Mouse (Mus musculus) hindbrain, embryonic 13.5 days (tissue): Measurements from ENCODE around the gene Golph3l. TPM values are rescaled to one million over a fixed set of nuclear protein-coding genes. Genes with fewer than 3 reads are reported as not detected.
"Not testable (repeated sequence)": the region's sequence is repeated elsewhere in the genome, so short reads cannot be mapped to it uniquely, and the experiment has no call there.

Experiments
- ATAC-seq: fragments of 200-750 bp; cut with Nextera tagmentation; 2 replicates; pipeline ENCODE4 v1.8.0; 2017; ENCODE audit warnings: moderate TSS enrichment; ENCODE audit not compliant: low FRiP score
- H3K27ac ChIP-seq: fragments of 300-500 bp; sonication (generic); 2 replicates; pipeline ENCODE4 v1.5.1; 2015; ENCODE audit warnings: inconsistent platforms, mild to moderate bottlenecking, moderate library complexity
- H3K27me3 ChIP-seq: fragments of 300-500 bp; sonication (generic); 2 replicates; pipeline ENCODE4 v1.6.1; 2015; ENCODE audit warnings: mild to moderate bottlenecking, inconsistent platforms
- H3K36me3 ChIP-seq: fragments of 300-500 bp; sonication (generic); 2 replicates; pipeline ENCODE4 v1.6.1; 2015; ENCODE audit warnings: mild to moderate bottlenecking, inconsistent platforms
- H3K4me1 ChIP-seq: fragments of 300-500 bp; sonication (generic); replicated peaks from 2 replicates; pipeline ENCODE4 v1.6.1; 2015; ENCODE audit warnings: inconsistent platforms
- H3K4me2 ChIP-seq: fragments of 300-500 bp; sonication (generic); 2 replicates; pipeline ENCODE4 v1.6.1; 2015; ENCODE audit warnings: inconsistent platforms, mild to moderate bottlenecking, moderate library complexity
- H3K4me3 ChIP-seq: fragments of 300-500 bp; sonication (generic); 2 replicates; pipeline ENCODE4 v1.5.1; 2015; ENCODE audit warnings: mild to moderate bottlenecking, inconsistent platforms
- H3K9ac ChIP-seq: fragments of 300-500 bp; sonication (generic); 2 replicates; pipeline ENCODE4 v1.6.1; 2015; ENCODE audit warnings: mild to moderate bottlenecking, inconsistent platforms
- H3K9me3 ChIP-seq: fragments of 300-500 bp; sonication (generic); 2 replicates; pipeline ENCODE4 v1.6.1; 2016; ENCODE audit warnings: inconsistent platforms
- WGBS: fragments of 180-500 bp; shearing (Covaris S2); methylation state at CpG from one replicate; pipeline ENCODE4 v1.1.7; 2015; 5-methylcytosine and 5-hydroxymethylcytosine counted together
- polyA plus RNA-seq: library from polyadenylated mRNA; unstranded; fragments of >200 nt; fragmentation: Nextera tagmentation; extraction: Ambion mirVana; gene quantifications from 2 replicates; pipeline ENCODE4 v1.2.1, GENCODE M21; 2015

Golph3l gene
- polyA plus RNA-seq, 1 experiment from 2014 or later, result 32.6 TPM

GRCm38 (mm10) chr3:95598734-95599133 is 10.0 kb downstream of the Golph3l start:
- ATAC-seq, result no peak
- H3K9me3 ChIP-seq, result no peaks in the 10 kb centered on the region

GRCm38 (mm10) chr3:95601287-95601686 is 12.6 kb downstream of the Golph3l start:
- Histone ChIP-seq H3K4me2 (no peak overlapping the region), H3K4me1 (no peaks in the 10 kb centered on the region), H3K27ac (no peak overlapping the region), H3K36me3 (peaks cover 22% of the 10 kb centered on the region), H3K9ac (no peak overlapping the region), H3K9me3 (no peaks in the 10 kb centered on the region), H3K27me3 (no peaks in the 10 kb centered on the region), H3K4me3 (no peak overlapping the region)
- WGBS, result 92% methylated on average over 3 of the region's 3 CpGs
- no peak for ATAC-seq

More at GRCm38 (mm10) chr3:95598734-95599133, 10.0 kb downstream of the Golph3l start:
- no peaks in the 10 kb centered on the region for H3K4me1 ChIP-seq
- peaks cover 33% of the 10 kb centered on the region for H3K36me3 ChIP-seq
- no peaks in the 10 kb centered on the region for H3K27me3 ChIP-seq
- H3K27ac ChIP-seq, result no peak overlapping the region
- no peak overlapping the region for H3K4me2 ChIP-seq
- no peak overlapping the region for H3K4me3 ChIP-seq
- H3K9ac ChIP-seq, result no peak overlapping the region

GRCm38 (mm10) chr3:95606096-95606495 is 17.4 kb downstream of the Golph3l start:
- Histone ChIP-seq H3K4me3 (no peak overlapping the region), H3K27me3 (no peaks in the 10 kb centered on the region), H3K27ac (no peak overlapping the region), H3K4me2 (no peak overlapping the region), H3K36me3 (peaks cover 46% of the 10 kb centered on the region), H3K9me3 (no peaks in the 10 kb centered on the region), H3K4me1 (no peaks in the 10 kb centered on the region), H3K9ac (no peak overlapping the region)
- ATAC-seq, result no peak
- WGBS, result 86% methylated on average over 3 of the region's 3 CpGs

GRCm38 (mm10) chr3:95609195-95609594 is 20.5 kb downstream of the Golph3l start:
- Histone ChIP-seq H3K27ac (no peak overlapping the region), H3K4me2 (no peak overlapping the region), H3K4me3 (no peak overlapping the region), H3K27me3 (no peaks in the 10 kb centered on the region), H3K9ac (no peak overlapping the region), H3K4me1 (no peaks in the 10 kb centered on the region), H3K9me3 (no peaks in the 10 kb centered on the region), H3K36me3 (peaks cover 50% of the 10 kb centered on the region)
- WGBS, result 78% methylated on average over 3 of the region's 3 CpGs
- ATAC-seq, result no peak

GRCm38 (mm10) chr3:95613996-95614395 is 25.3 kb downstream of the Golph3l start:
- H3K27ac ChIP-seq, result no peak overlapping the region
- H3K9me3 ChIP-seq, result no peaks in the 10 kb centered on the region
- H3K4me3 ChIP-seq, result no peak overlapping the region
- no peak for ATAC-seq
- H3K27me3 ChIP-seq, result no peaks in the 10 kb centered on the region
- no peaks in the 10 kb centered on the region for H3K4me1 ChIP-seq
- H3K4me2 ChIP-seq, result no peak overlapping the region
- no peak overlapping the region for H3K9ac ChIP-seq
- peaks cover 51% of the 10 kb centered on the region for H3K36me3 ChIP-seq
- 100% methylated on average over 1 of the region's 1 CpGs for WGBS

GRCm38 (mm10) chr3:95618511-95618910 is 29.8 kb downstream of the Golph3l start:
- Histone ChIP-seq H3K27me3 (no peaks in the 10 kb centered on the region), H3K4me1 (peaks cover 3% of the 10 kb centered on the region), H3K4me2 (no peak overlapping the region), H3K27ac (no peak overlapping the region), H3K4me3 (no peak overlapping the region), H3K36me3 (peaks cover 50% of the 10 kb centered on the region), H3K9ac (no peak overlapping the region), H3K9me3 (no peaks in the 10 kb centered on the region)
- 95% methylated on average over 1 of the region's 1 CpGs for WGBS
- ATAC-seq, result no peak

GRCm38 (mm10) chr3:95621241-95621640 is 32.5 kb downstream of the Golph3l start:
- Histone ChIP-seq H3K4me3 (no peak overlapping the region), H3K27ac (no peak overlapping the region), H3K4me1 (peaks cover 16% of the 10 kb centered on the region), H3K4me2 (no peak overlapping the region), H3K36me3 (peaks cover 38% of the 10 kb centered on the region), H3K27me3 (no peaks in the 10 kb centered on the region), H3K9me3 (no peaks in the 10 kb centered on the region), H3K9ac (no peak overlapping the region)
- WGBS, result 87% methylated on average over 1 of the region's 1 CpGs
- ATAC-seq, result no peak

- H3K27me3 ChIP-seq, H3K9ac ChIP-seq, ATAC-seq, H3K4me2 ChIP-seq, H3K9me3 ChIP-seq, H3K4me3 ChIP-seq, H3K27ac ChIP-seq: not testable (repeated sequence)
- 96% methylated on average over 20 of the region's 20 CpGs for WGBS
- H3K4me1 ChIP-seq, result peaks cover 28% of the 10 kb centered on the region
- peaks cover 36% of the 10 kb centered on the region for H3K36me3 ChIP-seq
Measured at GRCm38 (mm10) chr3:95622421-95622820, 33.7 kb downstream of the Golph3l start.

- Histone ChIP-seq H3K4me2 (no peak overlapping the region), H3K27me3 (no peaks in the 10 kb centered on the region), H3K9me3 (no peaks in the 10 kb centered on the region), H3K36me3 (peaks cover 37% of the 10 kb centered on the region), H3K9ac (no peak overlapping the region), H3K27ac (no peak overlapping the region), H3K4me1 (peaks cover 36% of the 10 kb centered on the region), H3K4me3 (no peak overlapping the region)
- 68% methylated on average over 2 of the region's 2 CpGs for WGBS
- ATAC-seq, result no peak
Measured at GRCm38 (mm10) chr3:95623551-95623950, 34.8 kb downstream of the Golph3l start.

GRCm38 (mm10) chr3:95623991-95624515 is 35.3 kb downstream of the Golph3l start:
- not testable (repeated sequence) for ATAC-seq, H3K9me3 ChIP-seq, H3K27me3 ChIP-seq
- H3K4me3 ChIP-seq, result peak overlapping the region; percentile 61
- H3K9ac ChIP-seq, result peak overlapping the region; percentile 62
- peak overlapping the region; percentile 55 for H3K4me2 ChIP-seq
- peaks cover 40% of the 10 kb centered on the region for H3K36me3 ChIP-seq
- peaks cover 36% of the 10 kb centered on the region for H3K4me1 ChIP-seq
- peak overlapping the region; percentile 85 for H3K27ac ChIP-seq
- 78% methylated on average over 5 of the region's 5 CpGs for WGBS

- peak within 1 kb of the TSS; percentile 79 for H3K9ac ChIP-seq
- peak within 1 kb of the TSS; percentile 79 for H3K4me2 ChIP-seq
- no peaks in the 10 kb centered on the region for H3K9me3 ChIP-seq
- peaks cover 40% of the 10 kb centered on the region for H3K4me1 ChIP-seq
- ATAC-seq, result peak; percentile 99
- WGBS, result under 1% methylated on average over 44 of the region's 44 CpGs
- peak within 1 kb of the TSS; percentile 94 for H3K27ac ChIP-seq
- peaks cover 41% of the 10 kb centered on the region for H3K36me3 ChIP-seq
- H3K4me3 ChIP-seq, result peak within 1 kb of the TSS; percentile 61
- H3K27me3 ChIP-seq, result no peaks in the 10 kb centered on the region
Measured at GRCm38 (mm10) chr3:95624628-95625503, 36.1 kb downstream of the Golph3l start, which contains the start of gene Ensa. TSS of gene Ensa (plus strand) at chr3:95624993.

- no peak overlapping the region for H3K27ac ChIP-seq
- H3K9me3 ChIP-seq, result no peaks in the 10 kb centered on the region
- no peak for ATAC-seq
- no peak overlapping the region for H3K4me3 ChIP-seq
- no peak overlapping the region for H3K9ac ChIP-seq
- peaks cover 40% of the 10 kb centered on the region for H3K4me1 ChIP-seq
- peaks cover 61% of the 10 kb centered on the region for H3K36me3 ChIP-seq
- WGBS, result 89% methylated on average over 5 of the region's 5 CpGs
- no peaks in the 10 kb centered on the region for H3K27me3 ChIP-seq
- H3K4me2 ChIP-seq, result no peak overlapping the region
Measured at GRCm38 (mm10) chr3:95627763-95628162, 39.0 kb downstream of the Golph3l start.
